Mouse (Mus musculus) small intestine, adult 2 months (tissue): ENCODE results near the gene H2-Oa.

Experiments
- CTCF ChIP-seq: fragments of 200-500 bp; IDR thresholded peaks from 2 replicates; pipeline ENCODE4 v1.5.1; 2012; ENCODE audit warnings: low read depth, mild to moderate bottlenecking, control low read depth, inconsistent platforms, low read length, moderate library complexity, mixed read lengths; ENCODE audit not compliant: insufficient replicate concordance, insufficient read length; ENCODE audit errors: extremely low read depth
- POLR2A ChIP-seq: fragments of 200-500 bp; IDR thresholded peaks from 2 replicates; pipeline ENCODE4 v1.6.1; 2012; ENCODE audit warnings: low read depth, mild to moderate bottlenecking, control low read depth, inconsistent platforms, low read length, moderate library complexity

- TF ChIP-seq CTCF (no peak), POLR2A (no peak)
Measured at GRCm38 (mm10) chr17:34110309-34110708, 18.2 kb downstream of the H2-Oa start.
